Mouse (Mus musculus) inflammation-experienced regulatory T-cells, adult 6 months (primary cell): Measurements from ENCODE around the gene Iqcj. TPM values are rescaled to one million over a fixed set of nuclear protein-coding genes. Genes with fewer than 3 reads are reported as not detected.
"Not testable (repeated sequence)": the region's sequence is repeated elsewhere in the genome, so short reads cannot be mapped to it uniquely, and the experiment has no call there.

Experiments
- ATAC-seq: one replicate; pipeline ENCODE4 v1.8.0; 2017
- polyA plus RNA-seq, 3 experiments: library from polyadenylated mRNA; unstranded; fragments of 100-300 nt; shearing (Covaris generic); gene quantifications; one replicate each; pipeline ENCODE4 v1.2.1; 2017

The Iqcj gene
- polyA plus RNA-seq, 3 experiments from 2014 or later = not detected

DNA sequence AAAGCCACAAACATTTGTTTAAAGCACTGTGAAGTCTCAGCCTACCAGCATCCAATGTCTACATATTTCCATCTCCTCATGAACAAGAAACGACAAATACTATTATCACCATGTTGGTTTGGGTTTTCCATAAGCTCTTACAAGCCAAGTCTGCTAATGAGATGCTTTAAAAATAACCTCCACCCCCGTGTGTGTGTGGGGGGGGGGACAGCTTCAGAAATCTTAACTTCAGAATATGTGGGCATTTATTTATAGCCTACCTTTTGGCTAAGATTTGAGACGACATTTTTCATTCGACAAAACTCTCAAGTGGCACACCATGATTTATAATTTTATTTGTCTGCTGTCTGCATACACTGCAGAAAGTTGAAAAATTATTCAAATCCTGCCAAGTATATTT lies 185.4 kb downstream of the Iqcj start:
- no peak for ATAC-seq

DNA sequence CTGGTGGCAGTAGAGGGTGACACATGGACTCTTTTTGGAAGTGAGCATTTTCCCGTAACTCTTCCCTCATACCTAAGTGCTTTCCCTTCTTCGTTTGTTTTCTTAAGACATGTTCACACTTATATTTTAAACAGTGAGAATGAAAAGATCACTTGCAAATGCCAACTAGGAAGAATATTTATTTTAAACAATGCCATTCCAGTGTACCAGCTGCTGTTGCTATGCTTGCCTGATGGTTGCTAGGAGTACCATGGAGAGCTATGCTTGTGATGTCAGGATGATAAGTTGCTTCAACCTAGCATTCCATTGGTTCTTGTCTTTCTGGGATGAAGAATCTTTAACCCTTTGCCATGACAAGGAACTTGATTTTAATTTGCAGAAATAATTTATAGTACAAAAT lies 193.0 kb downstream of the Iqcj start:
- ATAC-seq = no peak

DNA sequence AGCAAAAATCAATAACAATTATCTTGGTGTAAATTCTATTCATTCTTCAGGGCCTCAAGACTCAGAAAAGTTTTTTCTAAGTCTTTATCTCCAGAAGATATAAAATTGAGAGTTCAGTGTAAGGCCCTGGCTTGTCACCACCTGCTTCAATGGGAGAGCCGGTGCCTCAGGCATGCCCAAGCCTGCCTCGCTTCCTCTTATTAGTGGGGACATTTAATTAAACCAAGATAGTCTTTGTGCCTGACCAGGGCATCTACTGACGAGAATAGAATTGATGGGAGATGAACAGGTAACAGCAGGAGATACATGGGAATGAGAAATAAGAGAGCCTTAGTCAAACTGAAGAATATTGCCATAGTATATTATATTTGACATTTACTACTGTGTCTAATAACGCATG lies 200.1 kb downstream of the Iqcj start:
- no peak for ATAC-seq

DNA sequence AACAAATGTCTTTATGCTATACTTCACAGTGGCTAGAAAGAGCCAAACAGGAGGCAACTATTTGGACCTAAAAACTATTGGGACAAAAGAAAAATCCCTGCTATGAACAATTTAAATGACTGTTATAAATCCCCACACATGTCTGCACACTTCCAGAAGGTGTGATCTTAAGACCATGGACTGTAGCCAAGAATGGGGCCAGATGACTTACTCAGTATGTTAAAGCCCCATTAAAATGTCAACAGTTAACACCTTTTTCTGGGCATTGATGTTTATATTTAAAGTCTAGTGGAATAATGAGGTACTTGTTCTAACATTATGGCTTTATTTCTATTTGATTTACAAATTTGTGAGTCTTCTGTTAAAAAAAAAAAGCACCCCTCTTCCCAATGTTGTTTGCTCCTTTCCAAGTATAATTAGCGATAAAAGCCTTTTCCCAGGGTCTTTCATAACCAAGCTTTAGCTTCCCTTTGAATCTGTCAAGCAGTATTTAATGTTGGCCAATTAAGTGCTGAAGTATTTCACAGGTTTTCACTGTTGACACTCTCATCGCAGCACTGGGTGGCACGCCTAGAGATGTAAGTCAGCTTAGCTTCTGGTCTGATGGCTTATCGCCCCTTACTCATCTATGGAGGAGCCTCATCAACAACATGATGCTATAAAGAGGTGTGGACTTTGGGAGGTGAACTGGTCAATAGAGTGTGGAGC lies 204.9 kb downstream of the Iqcj start:
- ATAC-seq = no peak

DNA sequence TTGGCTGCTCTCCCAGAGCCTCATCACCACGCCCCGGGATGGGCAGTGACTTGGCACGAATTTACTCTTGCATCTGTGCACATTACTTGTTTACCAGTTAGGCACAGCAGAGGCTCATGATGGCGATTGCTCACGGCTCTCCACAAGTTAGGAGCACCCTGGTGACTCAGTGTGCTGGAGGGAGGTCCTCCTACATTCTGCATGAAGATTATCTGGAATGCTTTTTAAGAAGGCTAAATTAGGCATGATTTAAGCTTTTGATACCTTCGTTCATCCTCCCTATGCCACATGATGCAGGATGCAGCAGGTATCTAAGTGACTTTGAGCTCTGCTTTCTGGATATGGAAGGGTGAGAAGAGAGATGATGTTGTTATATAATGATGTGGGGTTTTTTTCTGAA lies 207.5 kb downstream of the Iqcj start:
- not testable (repeated sequence) for ATAC-seq

DNA sequence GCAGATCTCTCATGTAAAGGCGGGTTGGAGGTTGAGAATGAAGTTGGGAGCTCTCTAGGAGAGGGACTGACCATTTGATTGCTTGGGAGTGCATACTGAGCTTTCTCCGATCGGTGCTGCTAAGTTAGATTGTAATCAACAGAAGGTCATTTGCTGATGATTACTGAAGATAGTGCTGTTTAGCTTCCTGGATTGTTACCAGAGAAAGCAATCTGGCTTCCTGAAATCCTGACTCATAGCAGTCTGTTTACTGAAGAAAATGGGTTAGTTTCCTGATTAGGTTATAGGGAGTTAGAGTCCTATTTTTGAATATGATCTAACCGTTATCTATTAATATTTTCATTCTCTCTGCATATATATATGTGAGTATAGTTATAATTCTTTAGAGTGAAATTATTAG lies 209.3 kb downstream of the Iqcj start:
- ATAC-seq = no peak

DNA sequence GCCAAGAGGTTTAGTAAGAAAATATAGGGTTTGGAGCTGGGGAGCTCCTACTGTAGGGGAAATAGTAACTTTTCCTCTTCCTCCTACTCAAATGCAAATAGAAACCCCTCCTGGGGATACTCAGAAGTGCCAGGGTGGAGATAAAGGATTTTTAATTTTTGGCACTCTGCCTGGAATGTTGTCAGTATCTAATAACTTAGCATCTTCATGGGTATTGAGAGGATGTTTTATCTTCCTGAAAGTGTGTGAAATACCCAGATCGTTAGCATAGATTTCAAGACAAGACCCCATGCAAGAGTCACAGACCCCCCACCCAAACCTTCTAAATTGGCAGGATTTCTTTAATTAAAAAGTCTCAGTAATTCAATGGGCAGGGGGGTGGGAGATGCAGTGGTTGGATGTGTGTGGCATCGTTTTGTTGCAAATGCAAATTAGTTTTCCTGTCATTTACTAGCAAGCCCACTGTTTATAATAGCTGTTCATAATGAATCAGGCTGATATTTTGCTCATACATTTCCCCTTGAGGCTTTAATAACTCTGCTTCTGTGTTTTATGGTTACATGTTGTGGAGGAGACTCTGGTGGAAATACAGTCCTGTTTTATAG lies 213.2 kb downstream of the Iqcj start:
- no peak for ATAC-seq

Other genes with a start within 250 kb of the Iqcj start
- not detected for gene Iqschfp, start within 50 bp of the Iqcj start, polyA plus RNA-seq
- gene Schip1, start 172.6 kb downstream of the Iqcj start, polyA plus RNA-seq = under 1 TPM in 1 of 3 experiments, not detected in 2; 0.18 TPM